Mouse (Mus musculus) cortical plate, adult 2 months (tissue): ENCODE measurements around the gene Abat. TPM values are rescaled to one million over a fixed set of nuclear protein-coding genes. Genes with fewer than 3 reads are reported as not detected.

ENCODE experiments used
- H3K27ac ChIP-seq: fragments of 200-500 bp; 2 replicates; pipeline ENCODE4 v1.5.1; 2012; ENCODE audit warnings: low read length, control low read depth, inconsistent platforms; ENCODE audit not compliant: insufficient read depth
- H3K4me1 ChIP-seq: fragments of 200-500 bp; 2 replicates; pipeline ENCODE4 v1.6.1; 2011; ENCODE audit warnings: low read length; ENCODE audit not compliant: control insufficient read depth, insufficient read depth
- H3K4me3 ChIP-seq: fragments of 200-500 bp; 2 replicates; pipeline ENCODE4 v1.5.1; 2011; ENCODE audit warnings: mild to moderate bottlenecking, low read length, control low read depth; ENCODE audit not compliant: insufficient read depth
- CTCF ChIP-seq: fragments of 200-500 bp; IDR thresholded peaks from 2 replicates; pipeline ENCODE4 v1.5.1; 2011; ENCODE audit warnings: mild to moderate bottlenecking, control low read depth, low read length; ENCODE audit not compliant: insufficient read depth; ENCODE audit errors: extremely low read depth
- POLR2A ChIP-seq: fragments of 200-500 bp; IDR thresholded peaks from 2 replicates; pipeline ENCODE4 v1.6.1; 2011; ENCODE audit warnings: mild to moderate bottlenecking, low read length, control low read depth; ENCODE audit not compliant: insufficient read depth; ENCODE audit errors: extremely low read depth
- polyA plus RNA-seq: library from polyadenylated mRNA; depleted of rRNA; stranded (reverse); fragments of >200 nt; gene quantifications from 2 replicates; pipeline ENCODE4 v1.2.3, GENCODE M21; 2012

The Abat gene
- polyA plus RNA-seq, 1 experiment = 173 TPM

GRCm38 (mm10) chr16:8568881-8569280, 55.7 kb downstream of the Abat start:
- TF ChIP-seq CTCF = no peak
- no peak for TF ChIP-seq POLR2A
- H3K27ac ChIP-seq = no peak overlapping the region
- no peaks in the 10 kb centered on the region; the same call in 1 of the 2 replicates for H3K4me1 ChIP-seq
- H3K4me3 ChIP-seq = no peak overlapping the region

DNA sequence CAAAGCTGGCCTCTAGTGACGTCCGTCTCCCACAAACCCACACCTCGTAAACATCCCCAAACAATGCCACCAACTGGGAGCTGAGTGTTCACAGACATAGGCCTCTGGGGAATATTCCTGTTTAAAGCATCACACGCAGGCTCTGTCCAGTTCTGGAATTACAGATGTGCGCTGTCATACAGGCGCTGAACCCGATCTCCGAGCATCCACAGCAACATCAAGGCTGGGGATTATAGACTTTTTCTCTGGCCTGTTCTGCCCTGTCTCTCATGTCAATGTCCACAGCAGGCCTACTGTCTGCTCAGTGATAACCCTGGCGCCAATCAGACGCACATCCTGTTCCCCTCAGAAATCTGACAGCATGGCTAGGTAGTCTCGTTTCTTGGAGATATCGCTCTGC, 57.1 kb downstream of the Abat start:
- no peak overlapping the region for H3K4me3 ChIP-seq
- no peak overlapping the region for H3K27ac ChIP-seq
- no peaks in the 10 kb centered on the region; the same call in 1 of the 2 replicates for H3K4me1 ChIP-seq
- TF ChIP-seq POLR2A = no peak
- TF ChIP-seq CTCF = no peak

DNA sequence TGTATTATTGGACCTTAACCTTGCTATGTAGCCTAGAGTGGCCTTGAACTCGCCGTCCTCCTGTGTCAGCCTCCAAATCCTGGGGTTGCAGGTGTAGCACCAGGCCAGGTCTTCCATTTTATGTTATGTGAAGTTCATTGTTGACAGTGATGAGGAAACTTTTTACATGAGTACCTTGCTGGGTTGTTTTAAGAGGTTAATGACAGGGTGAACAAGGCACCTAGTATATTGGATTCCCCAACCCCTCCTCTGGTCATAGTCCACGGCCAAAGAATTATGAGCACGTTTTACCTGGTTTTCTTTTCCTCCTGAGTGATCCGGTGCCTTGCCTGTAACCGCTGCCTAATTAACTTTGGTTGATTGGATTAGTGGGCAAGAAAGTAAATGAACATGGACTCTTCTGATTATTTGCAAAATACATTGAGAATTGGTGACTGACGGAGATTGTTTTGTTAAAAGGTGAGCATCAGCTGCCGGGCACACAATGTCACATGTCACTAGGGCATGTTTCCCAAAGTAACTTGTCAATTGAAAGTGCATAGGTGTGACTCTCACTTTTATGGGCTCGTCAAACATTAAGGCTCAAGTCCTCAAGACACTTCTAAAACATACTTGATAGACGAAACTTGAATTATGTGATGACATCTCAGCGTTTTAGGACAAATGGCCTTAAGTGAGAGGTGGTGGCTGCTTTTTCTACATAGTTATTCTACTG, 57.8 kb downstream of the Abat start:
- Histone ChIP-seq H3K4me3 (no peak overlapping the region), H3K27ac (no peak overlapping the region), H3K4me1 (no peaks in the 10 kb centered on the region; the same call in 1 of the 2 replicates)
- TF ChIP-seq POLR2A = no peak

GRCm38 (mm10) chr16:8573041-8573440, 59.8 kb downstream of the Abat start:
- Histone ChIP-seq H3K4me1 (no peaks in the 10 kb centered on the region), H3K27ac (no peak overlapping the region), H3K4me3 (no peak overlapping the region)
- TF ChIP-seq CTCF (no peak), POLR2A (no peak)

DNA sequence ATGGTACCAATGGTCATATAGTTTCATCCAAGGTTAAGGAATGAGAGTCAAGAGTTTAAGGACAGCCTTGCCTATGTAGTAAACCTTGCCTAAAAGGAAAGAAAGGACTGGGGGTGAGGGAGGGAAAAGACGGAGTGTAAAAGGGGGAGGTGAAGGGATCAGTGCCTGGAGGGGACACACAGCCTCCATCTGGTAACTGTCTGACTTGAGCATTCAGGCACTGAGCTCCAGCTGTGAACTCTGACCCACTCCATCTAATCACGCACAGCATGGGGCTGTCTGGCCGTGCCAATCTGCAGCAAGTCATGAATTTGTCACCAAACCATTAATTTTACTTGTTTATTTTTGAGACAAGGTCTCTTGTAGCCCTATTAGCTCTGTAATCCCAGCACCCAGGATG, 60.5 kb downstream of the Abat start:
- TF ChIP-seq CTCF (no peak), POLR2A (no peak)
- Histone ChIP-seq H3K4me3 (no peak overlapping the region), H3K27ac (no peak overlapping the region), H3K4me1 (no peaks in the 10 kb centered on the region)

DNA sequence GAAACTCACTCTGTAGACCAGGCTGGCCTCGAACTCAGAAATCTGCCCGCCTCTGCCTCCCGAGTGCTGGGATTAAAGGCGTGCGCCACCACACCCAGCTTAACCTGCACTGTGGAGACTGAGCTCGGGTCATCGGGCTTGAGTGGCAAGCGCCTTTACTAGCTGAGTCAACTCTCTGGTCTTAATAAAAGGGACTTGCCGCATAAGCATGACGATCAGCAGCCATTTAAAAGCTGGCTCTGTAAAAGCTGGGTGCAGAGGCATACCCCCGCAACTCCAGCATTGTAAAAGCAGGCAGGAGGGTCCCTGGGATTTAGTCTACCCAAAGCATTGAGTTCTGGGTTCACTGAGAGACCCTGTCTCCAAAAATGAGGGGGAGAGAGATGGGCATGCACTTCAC, 61.1 kb downstream of the Abat start:
- no peak overlapping the region for H3K27ac ChIP-seq
- H3K4me1 ChIP-seq = no peaks in the 10 kb centered on the region
- TF ChIP-seq POLR2A (no peak), CTCF (no peak)
- H3K4me3 ChIP-seq = no peak overlapping the region

- Histone ChIP-seq H3K4me1 (no peaks in the 10 kb centered on the region), H3K27ac (no peak overlapping the region), H3K4me3 (no peak overlapping the region)
- TF ChIP-seq CTCF = no peak
- no peak for TF ChIP-seq POLR2A
Measured at GRCm38 (mm10) chr16:8576111-8576510, 62.9 kb downstream of the Abat start.

GRCm38 (mm10) chr16:8576901-8577300, 63.7 kb downstream of the Abat start:
- Histone ChIP-seq H3K27ac (no peak overlapping the region), H3K4me3 (no peak overlapping the region), H3K4me1 (no peaks in the 10 kb centered on the region)
- no peak for TF ChIP-seq POLR2A
- no peak for TF ChIP-seq CTCF

- Histone ChIP-seq H3K4me3 (no peak overlapping the region), H3K27ac (no peak overlapping the region), H3K4me1 (no peaks in the 10 kb centered on the region)
- TF ChIP-seq POLR2A = no peak
- no peak for TF ChIP-seq CTCF
Measured at GRCm38 (mm10) chr16:8578326-8578725, 65.1 kb downstream of the Abat start.

GRCm38 (mm10) chr16:8579546-8579945, 66.3 kb downstream of the Abat start:
- H3K4me1 ChIP-seq = no peaks in the 10 kb centered on the region
- TF ChIP-seq CTCF = no peak
- no peak for TF ChIP-seq POLR2A
- H3K4me3 ChIP-seq = no peak overlapping the region

GRCm38 (mm10) chr16:8581661-8582239, 68.5 kb downstream of the Abat start:
- H3K4me1 ChIP-seq = no peaks in the 10 kb centered on the region
- no peak overlapping the region for H3K27ac ChIP-seq
- TF ChIP-seq CTCF = no peak
- TF ChIP-seq POLR2A = no peak
- no peak overlapping the region for H3K4me3 ChIP-seq

More at GRCm38 (mm10) chr16:8579546-8579945, 66.3 kb downstream of the Abat start:
- no peak overlapping the region for H3K27ac ChIP-seq
